ENCODE assay signal across 8 mouse cellular contexts in genomic region chr3:127224315-127225166, GRCm38 (mm10).
DNase-seq lines count a peak whose midpoint lies in the region; ATAC-seq and TF ChIP-seq lines count a peak whose summit lies in the region.
"Had no signal": no experiment of that assay in that cellular context is flagged by ENCODE, and none has a peak within 500 bp of the region (broad histone marks: within the 10 kb centered on the region; RNA-seq: fewer than 3 reads in every experiment).

No protein-coding gene starts in this region.

- TF ChIP-seq CTCF in E14TG2a.4 (conservative IDR thresholded peaks at IDR 0.05; ENCODE audit: low read length): no peak

- peak; percentile 48 to 57 for DNase-seq in cerebellum, adult 18-20 months
- DNase-seq in gastrocnemius, adult 18-20 months (ENCODE audit: low spot score): no peak
- DNase-seq in spleen, adult 18-20 months: no peak
- DNase-seq in spleen, postnatal 14 days (ENCODE audit: low spot score in 2 of 2): no peak
- DNase-seq: thymus, postnatal 14 days had no signal

- no peak overlapping the region for H3K27ac ChIP-seq in forebrain, embryonic 12.5 days
- H3K27ac ChIP-seq in midbrain, embryonic 12.5 days (replicated peaks): peak overlapping the region; percentile 86

- ATAC-seq in forebrain, embryonic 12.5 days (ENCODE audit: low FRiP score): peak; percentile 21
- ATAC-seq in midbrain, embryonic 12.5 days (ENCODE audit: low FRiP score, low read depth): no peak

- peak overlapping the region; percentile 66 for H3K4me3 ChIP-seq in E14TG2a.4 (replicated peaks; ENCODE audit: low read length)
- peak overlapping the region; percentile 46 for H3K4me3 ChIP-seq in forebrain, embryonic 12.5 days (replicated peaks)
- H3K4me3 ChIP-seq in midbrain, embryonic 12.5 days: peak overlapping the region; percentile 56

- H3K4me1 ChIP-seq in E14TG2a.4 (replicated peaks; ENCODE audit: low read depth, low read length): peaks cover 29% of the 10 kb centered on the region
- peaks cover 24% of the 10 kb centered on the region for H3K4me1 ChIP-seq in forebrain, embryonic 12.5 days
- H3K4me1 ChIP-seq in midbrain, embryonic 12.5 days: peaks cover 28% of the 10 kb centered on the region

- peaks cover 6% of the 10 kb centered on the region; the same call in 1 of the 2 replicates for H3K27me3 ChIP-seq in E14TG2a.4 (ENCODE audit: insufficient read depth, low read length)
- no peaks in the 10 kb centered on the region for H3K27me3 ChIP-seq in forebrain, embryonic 12.5 days
- peaks cover 9% of the 10 kb centered on the region for H3K27me3 ChIP-seq in midbrain, embryonic 12.5 days

- peak overlapping the region; percentile 38 for H3K9ac ChIP-seq in forebrain, embryonic 12.5 days
- H3K9ac ChIP-seq in midbrain, embryonic 12.5 days (replicated peaks): peak overlapping the region; percentile 57

- H3K36me3 ChIP-seq in E14TG2a.4 (ENCODE audit: insufficient read depth, low read length): no peaks in the 10 kb centered on the region
- no peaks in the 10 kb centered on the region for H3K36me3 ChIP-seq in forebrain, embryonic 12.5 days (replicated peaks)
- H3K36me3 ChIP-seq in midbrain, embryonic 12.5 days: no peaks in the 10 kb centered on the region

- no peaks in the 10 kb centered on the region for H3K9me3 ChIP-seq in E14TG2a.4 (ENCODE audit: low read length)
- H3K9me3 ChIP-seq in forebrain, embryonic 12.5 days: no peaks in the 10 kb centered on the region
- no peaks in the 10 kb centered on the region for H3K9me3 ChIP-seq in midbrain, embryonic 12.5 days

- WGBS in forebrain, embryonic 12.5 days: 54% methylated on average over 13 of the region's 13 CpGs
- 47% methylated on average over 13 of the region's 13 CpGs for WGBS in midbrain, embryonic 12.5 days

- peak overlapping the region; percentile 60 for H3K4me2 ChIP-seq in forebrain, embryonic 12.5 days
- H3K4me2 ChIP-seq in midbrain, embryonic 12.5 days (replicated peaks): peak overlapping the region; percentile 70

Comparison
In these comparisons a context has a peak if more than half of its experiments do, and no peak if none do; other contexts are left out.
1. DNase-seq: peak in cerebellum, adult 18-20 months (2 of 2); none in gastrocnemius, adult 18-20 months (single experiment), spleen, adult 18-20 months (0 of 2) and spleen, postnatal 14 days (0 of 2).
2. Peak in every context shown above with its lines, with median percentiles within 50 percentile points of each other: H3K4me3 ChIP-seq.